Mouse (Mus musculus): ENCODE measurements around the gene Veph1.

Veph1 gene

DNA sequence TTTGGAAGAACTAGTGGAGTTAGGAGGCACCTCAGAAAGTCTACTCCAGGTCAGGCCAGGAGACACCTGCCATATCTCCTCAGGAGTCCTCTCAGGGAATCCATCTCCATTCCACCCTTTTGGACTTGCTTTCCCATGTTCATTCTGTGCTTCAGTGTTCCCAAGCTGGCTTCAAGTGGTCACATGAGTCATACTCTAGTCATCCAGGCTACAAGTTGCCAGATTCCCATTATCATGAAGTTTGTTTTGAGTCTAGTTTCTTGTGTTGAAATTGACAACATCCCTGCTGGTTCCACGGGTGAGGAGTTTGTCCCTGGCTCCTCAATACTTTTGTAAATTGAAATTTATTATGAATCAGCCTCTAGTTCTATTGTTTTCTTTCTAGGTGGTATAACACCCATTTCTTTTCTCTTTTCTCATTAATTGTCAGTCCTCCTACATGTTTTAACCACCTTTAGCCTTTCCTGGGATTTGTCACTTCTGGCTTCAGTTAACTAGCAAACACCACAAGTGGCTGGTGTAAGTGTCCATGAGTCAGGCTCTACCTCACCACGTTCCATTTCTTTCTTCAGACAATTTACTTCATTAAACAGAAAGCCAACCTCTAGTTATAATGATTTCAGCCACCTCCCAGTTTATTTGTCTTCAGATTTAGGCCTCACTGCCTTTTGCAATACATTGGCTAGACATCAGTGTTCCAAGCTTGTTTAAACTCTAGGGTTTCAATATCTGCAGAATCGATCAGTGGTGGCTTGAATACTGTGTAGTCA, 288.8 kb downstream of the Veph1 start:
- no peak for DNase-seq (ENCODE audit: low spot score)

DNA sequence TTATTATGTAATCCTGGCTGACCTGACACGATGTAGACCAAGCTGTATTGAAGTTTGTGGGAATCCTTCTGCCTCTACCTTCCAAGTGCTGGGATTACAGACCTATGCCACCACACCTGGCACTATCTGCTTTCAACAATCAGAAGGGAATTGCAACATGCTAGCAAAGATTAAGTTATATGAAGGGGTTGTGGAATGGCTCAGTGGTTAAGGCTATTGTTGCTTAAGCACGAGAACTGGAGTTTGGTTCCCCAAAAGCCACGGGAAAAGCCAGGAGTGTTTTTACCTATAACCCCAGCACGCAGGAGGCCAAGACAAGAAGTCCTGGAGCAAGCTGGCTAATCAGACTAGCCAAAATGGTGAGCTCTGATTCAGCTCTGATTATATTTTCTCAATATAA, 291.6 kb downstream of the Veph1 start:
- DNase-seq (ENCODE audit: low spot score), result no peak

DNA sequence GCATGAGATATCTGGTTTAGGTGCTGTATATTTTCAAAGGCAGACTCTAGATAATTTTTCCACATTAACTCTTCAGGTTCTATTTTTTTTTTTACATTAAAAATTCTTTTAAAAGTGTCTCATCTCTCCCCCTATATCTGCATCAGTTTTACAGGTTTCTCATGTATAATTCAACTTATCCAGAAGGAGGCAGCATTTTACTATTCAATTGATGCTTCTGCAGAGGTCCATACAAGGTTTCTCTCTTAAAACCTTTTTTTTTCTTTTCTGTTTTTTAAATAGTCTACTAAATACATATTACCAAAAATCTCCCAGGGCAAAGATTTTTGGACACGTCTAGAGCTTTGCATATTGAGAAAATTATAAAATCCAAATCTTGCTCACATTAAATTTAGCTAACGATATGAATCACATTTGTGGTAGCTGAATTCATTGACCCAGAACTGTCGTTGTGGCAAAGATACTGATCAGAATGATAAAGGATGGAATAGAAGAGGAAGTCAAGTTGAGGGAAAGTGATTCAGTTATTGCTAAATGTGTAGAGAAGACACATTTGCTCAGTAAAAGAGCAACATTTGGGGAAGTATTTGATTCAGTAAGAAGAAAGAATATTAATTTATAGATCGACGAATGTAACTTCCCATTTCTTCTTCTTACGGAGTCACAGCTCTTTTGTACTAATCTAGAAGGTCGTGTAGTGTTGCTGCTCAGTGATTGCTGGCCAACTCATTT, 292.3 kb downstream of the Veph1 start:
- DNase-seq (ENCODE audit: low spot score), result no peak

All from left cerebral cortex, adult 11 months (tissue).